Mouse (Mus musculus) G1E (cell line): ENCODE measurements at regions not wholly inside any gene's neighbourhood (a gene's known extent, or its start where the extent isn't known, plus 50 kb on each side); places are given as distances from the start of the nearest gene placed in this dataset.

Experiments used
- CTCF ChIP-seq: IDR thresholded peaks from 2 replicates; pipeline ENCODE4 v1.5.1; 2012; ENCODE audit warnings: low read depth, low read length, inconsistent platforms, mixed read lengths
- GATA1 ChIP-seq: IDR thresholded peaks from 2 replicates; pipeline ENCODE4 v1.6.1; 2012; ENCODE audit warnings: borderline replicate concordance, low read length, inconsistent platforms, mixed read lengths

DNA sequence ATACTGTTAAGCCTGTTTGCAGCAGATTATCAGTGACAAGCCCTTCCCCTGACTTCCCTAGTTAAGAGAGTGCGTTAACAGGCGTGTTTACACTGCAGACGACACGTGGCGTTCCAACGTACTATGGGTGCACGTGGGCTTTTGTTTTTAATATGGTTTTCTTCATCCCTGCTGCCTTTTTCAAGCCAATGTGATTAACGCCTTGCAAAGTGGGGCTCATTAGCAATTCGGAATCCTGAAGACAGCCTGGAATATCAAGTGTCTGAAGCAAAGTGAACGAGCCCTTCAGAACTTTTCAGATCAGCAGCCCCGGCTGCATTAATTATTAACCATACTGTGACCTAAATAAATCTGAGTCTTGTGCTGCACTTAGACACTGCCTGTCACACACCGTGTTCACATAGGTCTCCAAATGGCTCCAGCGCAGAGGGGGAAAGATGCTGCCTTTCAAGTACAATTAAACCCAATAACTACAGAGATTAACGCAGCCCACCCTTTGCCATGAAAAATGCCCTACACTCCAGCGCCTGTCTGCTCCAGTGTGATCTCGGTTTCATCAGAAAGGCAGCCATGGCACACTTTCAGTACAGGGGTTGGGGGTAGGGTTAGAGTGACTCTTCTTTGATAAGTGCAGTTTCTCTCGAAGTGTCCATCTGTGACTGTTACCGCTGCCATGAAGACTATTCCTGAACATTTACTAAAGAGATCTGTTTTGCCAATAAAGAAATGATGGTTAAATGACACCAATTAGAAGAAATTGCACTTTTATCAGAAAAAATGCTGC is 140.7 kb upstream of the Tcerg1l start:
- TF ChIP-seq GATA1 (no peak), CTCF (no peak)
